Mouse (Mus musculus) gastrocnemius, postnatal 10 days (tissue): ENCODE data around the gene Obscn. TPM values are rescaled to one million over a fixed set of nuclear protein-coding genes. Genes with fewer than 3 reads are reported as not detected.

Experiments used
- DNase-seq: peaks from one replicate; pipeline ENCODE4 v3.0.0; 2021; ENCODE audit warnings: mixed read lengths
- long read RNA-seq, 2 experiments: library from polyadenylated mRNA; stranded (forward); transcript quantifications; one replicate each; pipeline ENCODE4 v2.0.0; 2021
- total RNA-seq, 2 experiments: library from RNA; stranded (reverse); gene quantifications; 2 replicates each; pipeline ENCODE4 v1.2.3; 2021

Obscn gene
- 100 to 1,000 TPM; 664 to 666 TPM for total RNA-seq
- long read RNA-seq, experiment 1, partial matches to known transcripts: 176 of 215 reads
- long read RNA-seq, experiment 1, other reads (novel, unspliced or antisense): 39 of 215 reads
- long read RNA-seq, experiment 2, partial matches to known transcripts: 176 of 197 reads
- long read RNA-seq, experiment 2, other reads (novel, unspliced or antisense): 21 of 197 reads

DNA sequence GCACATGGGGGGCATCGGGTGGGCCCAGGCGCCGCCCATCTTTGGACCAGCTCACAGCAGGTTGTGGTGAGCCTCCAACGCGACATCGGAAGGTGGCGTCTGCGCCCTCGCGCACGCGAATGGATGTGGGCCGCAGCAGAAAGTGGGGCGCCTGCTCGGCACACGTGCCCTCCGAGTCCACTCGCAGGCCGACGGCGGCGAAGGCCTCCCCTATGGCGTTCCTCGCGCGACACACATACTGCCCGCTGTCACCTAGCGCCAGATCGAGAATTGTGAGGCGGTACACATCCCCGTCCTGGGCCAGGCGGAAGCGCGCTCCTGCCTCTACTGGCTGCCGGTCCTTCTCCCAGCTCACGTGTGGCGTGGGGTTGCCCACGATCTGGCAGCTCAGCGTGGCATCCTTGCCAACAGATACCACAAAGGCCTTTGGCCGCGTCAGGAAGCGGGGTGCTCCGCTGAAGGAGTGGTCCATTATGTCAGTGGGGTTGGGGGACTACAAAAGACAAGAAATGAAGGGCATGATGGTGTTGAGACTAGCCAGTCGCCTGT is at the start of gene Obscn:
Gene Obscn (minus strand): TSS at position 499 of the 549 bp plus-strand sequence.
- DNase-seq: no peak

DNA sequence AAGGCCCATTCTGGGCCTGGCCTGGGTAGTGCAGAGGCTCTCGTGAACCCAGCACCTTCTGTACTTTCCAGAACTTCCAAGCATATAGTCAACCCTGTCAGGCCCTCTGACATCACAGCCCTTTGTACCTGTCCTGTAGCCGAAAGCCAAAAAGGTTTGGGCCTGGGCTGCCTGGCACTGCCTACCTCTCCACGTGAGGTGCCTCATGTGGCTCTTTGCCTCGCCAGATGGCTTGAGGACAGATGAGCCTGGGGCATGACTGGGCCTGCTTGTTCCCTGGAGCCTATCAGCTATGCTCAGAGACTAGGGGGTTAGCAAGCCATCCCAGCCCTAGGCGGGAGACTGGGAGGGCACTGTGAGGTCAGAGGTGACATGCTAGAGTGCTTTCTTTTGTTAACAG is 49.3 kb upstream of the Obscn start:
- no peak for DNase-seq

DNA sequence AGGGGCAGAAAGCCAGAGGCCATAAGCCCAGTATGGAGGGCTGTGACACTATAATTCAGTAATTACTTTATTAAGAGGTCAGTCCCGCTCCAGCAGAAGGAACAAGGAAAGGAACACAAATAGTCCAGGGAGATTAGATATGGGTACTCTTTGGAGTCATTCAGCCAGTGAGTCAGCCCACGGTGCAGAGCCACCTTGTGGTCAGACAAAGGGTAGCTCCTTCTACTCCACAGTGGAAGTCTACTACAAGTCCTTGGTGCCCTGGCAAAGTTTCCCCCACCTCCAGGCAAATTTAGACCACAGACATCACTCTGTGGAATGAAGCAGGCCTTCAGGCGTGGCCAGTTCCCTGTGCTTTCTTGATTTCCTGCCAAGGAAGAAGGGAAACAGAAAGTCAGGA is 47.6 kb upstream of the Obscn start:
- peak; percentile 55 for DNase-seq

DNA sequence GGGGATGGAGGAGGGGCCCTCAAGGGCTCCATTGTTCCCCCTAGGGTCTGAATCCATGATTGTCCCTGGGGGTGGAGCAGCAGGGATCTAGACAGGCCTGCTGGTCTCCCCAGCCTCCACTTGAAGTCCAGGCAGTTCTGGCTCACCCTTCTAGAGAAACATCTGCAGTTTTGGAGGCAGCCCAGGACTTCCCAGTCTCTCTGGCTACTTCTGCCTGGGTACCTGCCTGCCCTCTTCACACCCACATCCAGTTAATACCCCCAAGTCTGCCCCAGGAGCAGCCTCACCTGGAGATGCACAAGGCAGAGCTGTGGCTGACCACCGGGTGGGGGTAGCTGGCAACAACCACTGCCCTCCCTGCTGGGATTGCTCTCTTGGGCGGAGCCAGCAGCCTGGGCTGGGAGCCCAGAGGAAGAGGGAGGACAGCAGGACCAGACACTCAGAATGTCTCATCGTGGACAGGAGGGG is 46.7 kb upstream of the Obscn start, which contains the start of gene Gjc2:
Gene Gjc2 (minus strand): TSS at position 350 of the 468 bp plus-strand sequence.
- DNase-seq: peak; percentile 60

DNA sequence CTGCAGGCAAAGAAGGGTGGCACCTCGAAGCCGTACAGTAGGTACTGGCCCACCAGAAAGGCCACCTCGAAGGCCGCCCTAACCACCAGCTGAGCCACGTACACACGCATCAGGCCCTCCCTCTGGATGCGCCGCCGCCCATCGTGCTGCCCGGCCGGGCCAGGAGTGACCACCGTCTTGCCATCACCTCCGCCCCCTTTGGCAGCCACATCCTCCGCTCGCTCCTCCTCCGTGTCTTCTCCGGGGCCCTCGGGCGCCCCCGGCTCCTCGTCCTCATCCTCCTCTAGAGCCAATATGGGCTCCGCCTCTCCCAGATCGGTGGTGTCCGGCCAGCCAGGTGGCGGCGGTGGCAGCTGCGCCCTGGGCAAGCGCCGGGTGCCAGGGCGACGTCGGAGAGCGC is 40.7 kb upstream of the Obscn start:
- peak; percentile 22 for DNase-seq

DNA sequence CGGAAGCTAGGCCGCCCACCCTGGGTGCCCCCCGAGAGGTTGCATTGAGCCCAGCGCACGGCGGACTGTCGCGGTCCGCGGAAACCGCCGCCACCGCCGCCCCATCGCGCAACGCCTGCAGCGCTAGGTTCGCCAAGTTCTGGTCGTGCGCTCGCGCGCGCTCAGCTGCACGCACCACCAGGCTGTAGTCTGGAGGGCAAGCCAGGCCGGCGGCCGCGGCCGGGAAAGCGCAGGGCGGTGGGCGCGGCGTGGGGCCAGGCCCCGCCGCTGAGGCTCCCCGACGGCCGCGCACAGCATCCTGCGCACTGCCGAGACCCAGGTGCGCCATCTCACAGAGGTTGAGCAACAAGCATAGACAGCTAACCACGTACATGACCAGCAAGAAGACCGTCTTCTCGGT is 40.3 kb upstream of the Obscn start:
- DNase-seq: peak; percentile 25

DNA sequence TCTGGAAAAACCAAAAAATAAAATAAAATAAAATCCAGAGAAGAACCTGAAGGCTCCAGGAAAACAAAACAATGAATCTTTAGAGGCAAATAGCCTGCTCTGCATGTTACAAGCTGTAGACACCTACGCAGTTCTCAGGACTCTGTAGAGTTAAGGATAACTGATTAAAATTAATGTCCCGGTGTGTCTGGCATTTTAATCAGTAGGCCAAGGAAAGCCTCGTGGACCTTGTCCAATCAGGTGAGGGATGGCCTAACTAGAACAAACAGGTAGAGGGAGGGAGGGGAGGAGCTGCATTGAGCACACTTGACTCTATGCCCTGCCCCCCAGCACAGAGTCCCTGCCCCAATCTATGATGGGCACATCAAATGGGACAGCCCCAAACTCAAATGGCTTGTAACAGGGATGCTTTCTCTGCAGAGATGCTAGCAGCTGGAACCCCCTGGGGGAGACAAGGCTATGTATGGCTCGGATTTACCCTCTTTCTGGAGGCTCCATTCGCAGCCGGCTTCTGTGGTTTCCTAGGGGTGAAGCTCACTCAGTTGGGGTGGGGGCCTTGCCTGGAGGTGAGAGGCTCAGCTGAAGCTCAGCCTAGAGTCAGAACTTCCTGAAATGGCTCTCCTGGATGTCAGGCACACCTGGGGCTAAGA is 38.1 kb upstream of the Obscn start:
- peak; percentile 2 for DNase-seq

DNA sequence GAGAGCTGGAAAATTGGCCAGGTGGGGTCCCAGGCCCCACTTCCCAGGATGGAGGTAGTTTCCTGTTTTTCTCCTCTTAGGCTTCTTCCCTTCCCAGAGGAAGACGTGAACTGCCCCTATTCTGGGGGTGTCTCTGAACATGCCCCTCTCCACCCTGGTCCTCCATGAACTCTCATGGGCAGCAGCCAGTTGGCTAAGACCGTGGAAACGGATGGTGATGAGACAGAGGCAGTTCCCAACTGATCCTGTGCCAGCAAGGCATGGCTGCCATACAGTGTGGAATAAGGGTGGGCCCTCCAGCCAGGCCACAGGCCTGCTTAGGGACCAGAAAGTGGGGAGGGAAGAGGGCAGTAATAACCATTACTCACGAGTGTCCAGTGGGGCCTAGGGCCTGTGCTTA is 34.3 kb upstream of the Obscn start:
- DNase-seq: no peak

DNA sequence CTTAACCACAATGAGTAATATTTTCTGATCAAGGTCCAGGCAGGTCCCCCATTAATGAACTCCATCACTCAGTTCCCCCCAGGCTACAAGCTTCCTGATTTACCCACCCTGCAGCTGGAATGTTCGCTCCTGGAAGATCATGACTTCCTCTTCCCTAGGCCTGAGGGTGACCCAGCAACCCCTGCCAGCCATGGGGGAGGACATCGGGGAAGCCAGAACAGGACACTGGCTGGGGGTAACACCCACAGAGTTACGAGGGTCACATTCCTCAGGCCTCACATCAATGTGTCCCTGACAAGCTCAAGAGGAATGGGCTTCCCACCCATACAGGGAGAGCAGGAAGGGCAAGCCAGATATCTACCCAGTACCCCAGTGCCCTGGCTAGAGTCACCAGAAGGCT is 33.6 kb upstream of the Obscn start:
- no peak for DNase-seq

DNA sequence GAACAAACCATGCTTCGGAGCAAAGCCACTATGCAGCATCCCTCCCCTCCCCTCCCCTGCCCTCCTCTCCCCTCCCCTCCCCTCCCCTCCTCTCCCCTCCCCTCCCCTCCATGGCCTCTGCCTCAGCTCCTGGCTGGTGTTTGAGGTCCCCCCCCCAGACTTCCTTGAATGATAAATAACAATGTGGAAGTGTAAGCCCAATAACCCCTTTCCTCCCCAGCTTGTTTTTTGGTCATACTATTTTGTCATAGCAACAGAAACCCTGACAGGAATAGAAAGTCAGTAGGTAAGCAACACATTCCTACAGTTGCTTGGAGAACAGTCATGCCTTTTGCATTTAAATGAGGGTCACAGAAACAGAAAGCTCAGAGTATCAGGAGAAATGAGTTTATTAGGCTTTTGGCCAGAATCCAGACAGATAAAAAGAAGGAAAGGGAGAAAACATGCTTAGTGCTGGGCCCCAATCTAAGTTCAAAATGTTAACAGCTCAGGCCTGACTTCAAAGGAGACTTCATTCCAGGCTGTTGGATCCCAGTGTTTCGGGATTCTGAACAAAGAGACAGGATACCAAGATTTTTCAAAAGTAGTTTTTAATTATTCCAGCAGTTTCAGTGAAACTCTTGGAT is 29.5 kb upstream of the Obscn start:
- no peak for DNase-seq

DNA sequence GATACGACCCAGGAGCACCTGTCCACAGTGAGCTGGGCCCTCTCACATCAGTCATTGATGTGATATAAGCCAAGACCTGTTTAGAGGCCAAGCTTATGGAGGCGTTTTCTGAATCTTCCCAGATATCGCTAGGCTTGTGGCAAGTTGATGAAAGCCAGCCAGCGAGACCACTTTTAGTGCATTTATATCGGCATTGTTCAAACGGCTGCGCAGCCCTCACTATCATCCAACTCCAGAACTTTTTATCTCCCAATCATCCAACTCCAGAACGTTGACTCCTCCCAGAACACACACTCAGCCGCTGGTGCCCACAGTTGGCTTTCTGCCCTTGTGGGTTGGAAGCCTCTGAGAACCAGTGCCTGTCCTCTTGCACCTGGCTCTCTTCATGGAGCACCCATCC is 28.2 kb upstream of the Obscn start:
- DNase-seq: no peak

DNA sequence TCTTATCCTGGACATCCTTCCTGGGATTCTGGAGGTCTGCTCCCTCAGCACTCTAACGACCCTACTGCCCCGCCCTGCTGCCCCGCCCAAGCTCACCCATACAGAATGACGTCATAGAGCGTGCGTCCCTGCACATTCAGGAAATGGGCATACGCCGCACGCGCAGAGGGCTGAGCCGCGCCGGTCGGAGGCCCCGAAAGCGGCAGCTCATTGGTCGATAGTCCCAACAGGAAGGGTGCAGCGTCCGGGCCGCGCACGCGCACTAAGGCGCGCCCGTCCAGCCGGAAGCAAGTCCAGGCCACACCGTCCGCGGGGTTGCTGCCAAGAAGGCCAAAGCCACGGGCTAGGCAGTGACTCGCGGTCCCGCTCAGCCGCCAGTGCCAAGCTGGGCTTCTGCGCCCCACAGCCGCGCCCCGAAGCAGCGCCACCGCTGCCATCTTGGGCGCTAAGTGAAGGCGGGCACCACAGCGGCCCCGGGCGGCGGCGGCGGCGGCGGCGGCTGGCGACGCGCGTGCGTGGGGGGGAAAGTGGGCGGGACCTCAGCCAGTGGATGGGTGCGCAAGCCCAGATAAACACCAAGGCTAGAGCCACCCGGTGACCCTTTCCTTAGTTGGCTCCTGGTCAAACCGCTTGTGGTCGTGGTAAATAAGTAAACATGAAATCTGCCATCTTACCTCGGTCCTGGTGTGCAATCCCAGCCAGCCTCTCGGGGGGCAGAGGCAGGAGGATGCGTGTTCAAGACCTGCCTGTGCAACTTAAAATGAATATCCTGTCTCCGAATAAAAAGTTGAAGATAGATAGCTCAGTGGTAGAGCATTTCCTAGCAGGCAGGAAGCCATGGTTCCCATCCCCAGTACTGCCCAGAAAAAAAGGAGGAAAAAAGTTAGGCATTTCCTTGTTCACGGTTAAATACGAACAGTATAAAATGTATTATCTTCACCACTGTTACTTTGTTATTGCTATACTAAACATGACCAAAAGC is 27.3 kb upstream of the Obscn start, which contains the start of gene Iba57:
Gene Iba57 (minus strand): TSS at position 485 of the 982 bp plus-strand sequence.
- peak; percentile 92 for DNase-seq

DNA sequence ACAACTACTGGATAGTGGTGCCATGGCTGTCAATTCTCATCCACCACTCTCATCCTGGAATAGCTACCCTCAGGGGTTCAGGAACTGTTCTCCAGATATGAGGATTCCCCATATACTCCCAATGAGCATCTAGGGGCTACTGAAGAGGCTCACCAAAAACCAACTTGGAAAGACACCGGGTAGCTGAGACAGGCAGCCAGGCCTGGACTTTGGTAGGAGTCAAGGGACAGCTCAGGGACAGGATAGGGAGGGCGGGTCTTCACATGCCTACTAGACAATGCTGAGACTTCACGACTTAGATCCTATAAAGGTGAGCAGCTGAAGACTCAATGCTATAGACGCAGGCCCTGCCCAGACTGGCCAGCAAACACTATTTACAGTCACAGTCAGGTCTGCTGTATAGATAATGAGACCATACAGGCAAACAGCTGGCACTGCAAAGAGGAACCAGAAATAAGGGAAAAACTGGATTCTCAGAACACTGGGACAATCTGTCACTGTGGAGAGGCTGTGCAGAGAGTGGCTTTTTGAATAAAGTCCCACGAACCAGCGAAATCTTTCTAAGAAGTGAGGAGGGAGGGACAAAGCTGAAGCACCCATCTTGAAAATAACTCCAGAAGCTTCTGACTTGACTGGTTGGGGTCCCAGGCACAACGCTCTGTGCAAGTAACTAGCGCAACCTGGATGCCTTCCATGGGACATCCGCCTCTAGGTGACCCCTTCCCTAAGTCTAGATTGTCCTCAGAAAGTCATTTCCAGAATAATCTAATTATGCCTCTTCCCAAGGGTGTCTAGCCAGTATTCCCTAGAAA is 26.4 kb upstream of the Obscn start:
- DNase-seq: no peak

DNA sequence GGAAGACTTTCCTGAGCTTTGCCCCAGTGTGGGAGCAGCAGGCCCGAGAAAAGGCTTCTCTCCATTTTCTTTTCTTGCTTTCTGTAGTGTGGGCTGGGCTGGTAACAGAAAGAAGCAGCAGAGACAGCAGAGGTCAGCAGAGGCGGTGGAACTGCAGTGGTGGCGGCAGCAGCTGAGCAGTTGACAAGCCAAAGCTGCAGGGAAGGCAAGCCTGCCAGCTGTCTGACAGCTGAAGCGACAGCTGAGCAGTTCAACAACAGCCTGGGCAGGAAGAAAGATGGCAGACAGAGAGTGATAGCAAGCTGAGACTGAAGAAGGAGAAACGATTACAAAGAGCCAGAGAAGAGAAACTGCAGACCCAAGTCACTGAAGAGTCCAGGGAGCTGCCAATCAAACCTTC is 25.2 kb upstream of the Obscn start:
- peak; percentile 57 for DNase-seq

DNA sequence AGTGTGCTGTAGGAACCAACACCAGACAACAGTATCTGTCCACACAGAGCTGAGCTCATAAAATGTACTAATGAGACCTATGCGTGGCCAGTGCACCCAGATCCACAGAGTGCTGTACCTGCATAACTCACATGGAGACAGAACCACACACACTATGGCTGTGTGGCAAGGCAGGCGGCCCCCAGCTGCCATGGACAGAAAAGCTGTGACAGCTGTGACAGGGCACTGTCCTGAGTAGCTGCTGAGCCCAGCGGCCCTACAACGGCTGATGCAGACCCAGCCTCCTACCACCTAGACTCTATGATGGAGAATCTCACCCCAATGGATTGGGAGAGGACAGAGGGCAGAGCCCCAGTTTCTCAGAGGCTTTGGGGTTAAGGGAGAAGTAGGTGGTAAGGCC is 23.4 kb upstream of the Obscn start:
- DNase-seq: no peak

DNA sequence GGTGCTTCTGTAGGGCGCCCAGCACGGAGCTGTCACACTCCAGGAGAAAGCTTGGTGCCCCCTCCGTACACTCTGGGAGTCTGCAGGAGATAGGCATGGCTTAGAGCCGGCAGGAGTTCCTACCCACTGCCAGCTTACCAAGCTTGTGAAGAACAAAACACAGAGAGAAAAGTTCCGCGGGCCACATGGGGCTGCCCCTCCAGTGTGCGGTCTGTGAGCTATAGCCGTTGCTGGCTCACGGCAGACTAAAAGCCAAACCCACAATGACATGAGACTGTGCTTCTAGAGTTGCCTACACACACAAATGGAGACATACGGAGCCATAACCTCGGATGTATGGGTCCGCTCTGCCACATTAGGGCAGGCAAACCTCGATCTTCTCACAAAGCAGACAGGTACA is 22.9 kb upstream of the Obscn start:
- DNase-seq: no peak

DNA sequence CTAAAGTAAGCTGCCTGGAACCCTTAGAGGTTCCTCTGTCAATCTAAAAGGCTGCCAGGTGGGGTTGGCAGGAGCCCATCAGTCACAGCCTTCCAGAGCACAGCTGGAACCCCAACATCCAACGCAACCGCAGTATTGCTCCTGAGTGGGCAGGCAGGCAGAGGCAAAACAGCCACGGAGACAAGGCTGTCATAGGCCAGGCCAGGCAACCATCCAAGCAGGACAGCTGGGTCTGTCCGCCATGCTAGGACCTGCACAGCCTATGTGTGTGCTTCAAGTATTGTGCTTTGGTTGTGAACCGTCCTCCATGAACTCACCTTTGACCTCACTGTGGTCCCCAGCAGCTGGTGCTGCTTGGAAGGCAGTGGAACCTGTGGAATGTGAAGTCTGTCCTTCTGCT is 19.7 kb upstream of the Obscn start:
- peak; percentile 47 for DNase-seq

DNA sequence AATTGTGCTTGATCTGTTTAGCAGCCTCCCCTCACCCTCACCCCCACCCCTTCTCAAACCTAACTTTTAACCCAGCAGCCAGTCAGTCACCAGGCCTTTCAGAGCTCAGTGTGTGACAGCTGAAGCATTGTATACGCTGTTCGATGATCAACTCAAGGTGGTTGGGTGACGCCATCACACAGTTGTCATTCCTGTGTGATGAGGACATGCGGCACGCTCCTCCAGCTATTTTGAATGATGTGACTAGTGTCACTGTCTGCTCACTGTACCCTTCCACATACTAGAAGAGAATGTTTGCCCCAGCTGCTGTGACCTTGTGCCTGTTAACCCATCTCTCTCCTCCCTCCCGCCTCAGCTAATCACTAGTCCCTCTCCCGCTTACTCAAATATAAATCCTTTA is 18.0 kb upstream of the Obscn start:
- no peak for DNase-seq

DNA sequence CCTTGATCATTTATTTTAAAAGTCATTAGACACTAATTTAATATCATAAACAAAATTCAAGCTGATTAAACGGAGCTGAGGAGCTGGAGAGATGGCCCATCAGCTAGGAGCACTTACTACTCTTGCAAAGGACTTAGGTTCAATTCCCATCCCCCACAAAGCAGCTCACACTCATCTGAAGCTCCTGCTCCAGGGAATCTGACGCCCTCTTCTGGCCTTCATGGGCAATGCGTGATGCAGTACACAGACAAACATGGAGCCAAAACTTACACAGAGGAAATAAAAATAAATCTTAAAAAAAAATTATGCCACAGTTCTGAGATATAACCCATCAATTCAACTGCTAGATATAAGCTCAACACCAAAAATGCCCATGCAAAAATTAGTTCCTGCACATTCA is 15.5 kb upstream of the Obscn start:
- DNase-seq: no peak

DNA sequence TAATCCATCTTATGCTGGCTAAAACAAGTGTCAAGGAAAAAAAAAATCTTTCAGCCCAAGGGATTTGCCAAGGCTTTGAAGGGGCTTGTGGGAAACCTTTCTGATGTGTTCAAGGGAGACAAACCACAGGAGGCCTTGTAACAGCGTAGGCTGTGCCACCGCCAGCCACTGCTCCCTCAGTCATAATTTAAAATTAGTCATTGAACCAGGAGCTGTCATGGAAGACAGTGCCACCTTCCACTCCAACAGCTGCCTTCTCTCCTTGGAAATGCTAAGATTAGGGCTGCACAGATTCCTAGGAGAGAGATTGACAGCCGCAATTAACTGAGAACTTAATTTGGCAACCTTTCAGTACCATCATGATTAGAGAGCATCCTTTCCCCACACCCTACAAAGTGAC is 13.1 kb upstream of the Obscn start:
- DNase-seq: no peak

DNA sequence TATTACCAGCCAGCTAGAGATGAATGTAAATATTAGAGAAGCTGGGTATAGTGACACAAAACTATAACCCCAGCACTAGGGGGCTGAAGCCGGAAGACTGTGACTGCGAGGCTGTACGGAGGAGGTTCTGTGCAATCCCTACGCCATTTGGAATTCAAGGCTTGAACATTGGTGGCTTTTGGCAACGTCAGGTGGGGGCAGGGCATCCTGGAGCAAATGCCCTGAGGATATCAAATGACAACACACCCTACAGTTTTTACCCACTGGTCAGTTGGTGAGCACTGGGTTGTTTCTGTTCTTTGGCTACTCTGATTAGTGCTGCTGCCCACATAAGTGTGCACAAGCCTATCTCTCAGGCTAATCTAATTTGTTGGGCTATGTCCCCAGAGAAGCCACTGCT is 6.8 kb upstream of the Obscn start:
- no peak for DNase-seq
